In the genomic region with DNA sequence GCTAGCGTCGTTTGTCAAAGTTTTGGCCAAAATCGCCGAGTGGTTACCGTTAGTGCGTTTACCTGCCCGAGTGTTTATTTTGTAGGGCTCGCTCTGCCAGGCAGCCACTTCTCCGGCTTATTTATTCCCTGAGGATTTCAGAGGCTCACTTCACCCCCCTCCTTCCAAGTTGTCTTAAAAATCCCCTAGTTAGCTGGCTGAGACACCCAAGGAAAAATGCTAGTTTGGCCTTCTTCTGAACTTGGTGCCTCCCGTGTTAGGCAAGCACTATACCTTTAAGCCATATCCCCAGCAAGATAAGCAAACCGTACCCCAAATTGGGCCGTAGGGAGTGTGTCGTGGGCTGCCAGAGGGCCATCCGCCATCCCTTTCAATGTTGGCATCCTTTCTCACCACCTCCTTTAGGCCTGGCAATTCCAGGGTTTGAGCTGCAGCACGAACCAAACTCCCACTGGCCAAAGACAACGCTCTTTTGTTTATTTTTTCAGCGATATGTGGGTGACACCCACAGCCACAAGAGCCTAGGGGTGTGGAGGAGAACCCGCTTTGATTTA, we compare ENCODE assay signal across 8 mouse cellular contexts. TPM values are rescaled to one million over a fixed set of nuclear protein-coding genes. Genes with fewer than 3 reads are reported as not detected.
DNase-seq lines count a peak whose midpoint lies in the region; ATAC-seq lines count a peak whose summit lies in the region.

No protein-coding gene starts in this region.

- ATAC-seq in lung, embryonic 15.5 days (ENCODE audit: borderline replicate concordance, extremely low read depth, low FRiP score, low TSS enrichment): peak; percentile 11; the same call in 1 of the 2 replicates

- H3K4me1 ChIP-seq in lung, embryonic 15.5 days: peaks cover 16% of the 10 kb centered on the region

- H3K4me2 ChIP-seq in lung, embryonic 15.5 days: peak overlapping the region; percentile 71

- no peaks in the 10 kb centered on the region for H3K9me3 ChIP-seq in lung, embryonic 15.5 days

- peaks cover 2% of the 10 kb centered on the region; the same call in 1 of the 2 replicates for H3K36me3 ChIP-seq in lung, embryonic 15.5 days

- peak overlapping the region; percentile 33 for H3K9ac ChIP-seq in lung, embryonic 15.5 days

- 3% methylated on average over 18 of the region's 18 CpGs for WGBS in lung, embryonic 15.5 days

- DNase-seq in ovary, postnatal 10 days (ENCODE audit: low spot score): peak; percentile 10
- no peak for DNase-seq in ovary, adult 18-20 months (ENCODE audit: low spot score)
- peak; percentile 62 for DNase-seq in cerebellum, adult 11-12 months
- DNase-seq in frontal cortex, adult 2 months (ENCODE audit: extremely low spot score in 1 of 2, low spot score in 1 of 2): peak; percentile 45 to 63
- DNase-seq in kidney, postnatal 4 days: peak; percentile 29 to 47
- DNase-seq in right cerebral cortex, postnatal 4 days: peak; percentile 13
- DNase-seq in embryo, embryonic 10.5 days (ENCODE audit: low spot score): no peak

- no peaks in the 10 kb centered on the region for H3K27me3 ChIP-seq in lung, embryonic 15.5 days

- peak overlapping the region; percentile 69 for H3K4me3 ChIP-seq in lung, embryonic 15.5 days

- H3K27ac ChIP-seq in lung, embryonic 15.5 days: peak overlapping the region; percentile 65

RNA-seq across cellular contexts. Expression of a gene that starts 0.4 kb away (rescaled TPM):
- polyA plus RNA-seq in frontal cortex, adult 2 months (2012; rRNA removed): 1.4 and 2.2 TPM in 2 replicates
- polyA plus RNA-seq in lung, embryonic 15.5 days (2015; fragmentation: Nextera tagmentation; extraction: Ambion mirVana): 0.69 and 1.0 TPM in 2 replicates

RNA-seq across cellular contexts. Expression of a gene that starts 0.5 kb away (rescaled TPM):
- polyA plus RNA-seq in frontal cortex, adult 2 months (2012; rRNA removed): 206 and 256 TPM in 2 replicates
- polyA plus RNA-seq in lung, embryonic 15.5 days (2015; fragmentation: Nextera tagmentation; extraction: Ambion mirVana): 256 and 267 TPM in 2 replicates

RNA-seq across cellular contexts. Expression of a gene that starts 37.2 kb away (rescaled TPM):
- polyA plus RNA-seq in frontal cortex, adult 2 months (2012; rRNA removed): 1.4 and 3.8 TPM in 2 replicates
- polyA plus RNA-seq in lung, embryonic 15.5 days (2015; fragmentation: Nextera tagmentation; extraction: Ambion mirVana): 7.2 and 8.3 TPM in 2 replicates

RNA-seq across cellular contexts. Expression of a gene that starts 45.2 kb away (rescaled TPM):
- 514 and 520 TPM in 2 replicates for polyA plus RNA-seq in frontal cortex, adult 2 months (2012; rRNA removed)
- polyA plus RNA-seq in lung, embryonic 15.5 days (2015; fragmentation: Nextera tagmentation; extraction: Ambion mirVana): 5.0 and 5.9 TPM in 2 replicates

Comparison
In these comparisons a context has a peak if more than half of its experiments do, and no peak if none do; other contexts are left out.
1. DNase-seq: peak in ovary, postnatal 10 days (single experiment), cerebellum, adult 11-12 months (single experiment), frontal cortex, adult 2 months (2 of 2), kidney, postnatal 4 days (2 of 2) and right cerebral cortex, postnatal 4 days (single experiment); none in ovary, adult 18-20 months (single experiment) and embryo, embryonic 10.5 days (single experiment).